Mouse (Mus musculus): ENCODE measurements around the gene Clec4b1.
"Not testable (repeated sequence)": the region's sequence is repeated elsewhere in the genome, so short reads cannot be mapped to it uniquely, and the experiment has no call there.

Gene Clec4b1

DNA sequence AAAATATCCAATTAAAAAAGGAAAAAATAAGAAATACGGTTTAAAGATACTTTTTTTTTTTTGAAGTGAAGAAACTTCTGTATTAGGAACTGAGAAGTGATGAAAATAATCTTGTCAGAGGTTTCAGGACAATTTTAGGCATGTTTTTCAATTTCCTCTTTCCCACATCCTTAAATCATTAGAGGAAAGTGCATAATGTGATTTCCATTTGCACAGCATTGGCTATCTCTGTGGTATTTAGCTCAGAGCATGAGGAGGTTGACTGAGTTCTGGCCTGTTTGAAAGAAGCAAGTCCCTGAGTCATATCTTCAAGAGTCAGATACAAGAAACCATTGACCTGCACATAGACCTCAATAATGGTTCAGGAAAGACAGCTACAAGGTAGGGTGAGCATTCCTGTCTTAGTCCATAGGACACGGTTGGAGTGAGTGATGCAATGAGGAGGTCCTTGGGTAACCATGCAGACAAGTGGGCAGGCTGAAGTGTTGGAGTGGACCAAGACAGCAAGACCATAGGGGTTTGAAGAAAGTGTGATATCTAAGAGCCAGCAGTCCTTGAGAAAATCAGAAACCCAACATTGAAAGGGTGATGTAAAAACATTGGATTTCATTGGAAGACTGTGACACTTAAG lies at the start of gene Clec4b1:
Gene Clec4b1, plus strand, starts transcription at position 221 of the 631 bp plus-strand sequence.
- in situ Hi-C loops (cut with MboI; ENCODE audit: unreplicated experiment in 2 of 2), result no loop called here

- in situ Hi-C loops (cut with MboI; ENCODE audit: unreplicated experiment in 2 of 2), result not testable (repeated sequence)
These were observed 45.1 kb upstream of the Clec4b1 start for GRCm38 (mm10) chr6:123004696-123005095.

DNA sequence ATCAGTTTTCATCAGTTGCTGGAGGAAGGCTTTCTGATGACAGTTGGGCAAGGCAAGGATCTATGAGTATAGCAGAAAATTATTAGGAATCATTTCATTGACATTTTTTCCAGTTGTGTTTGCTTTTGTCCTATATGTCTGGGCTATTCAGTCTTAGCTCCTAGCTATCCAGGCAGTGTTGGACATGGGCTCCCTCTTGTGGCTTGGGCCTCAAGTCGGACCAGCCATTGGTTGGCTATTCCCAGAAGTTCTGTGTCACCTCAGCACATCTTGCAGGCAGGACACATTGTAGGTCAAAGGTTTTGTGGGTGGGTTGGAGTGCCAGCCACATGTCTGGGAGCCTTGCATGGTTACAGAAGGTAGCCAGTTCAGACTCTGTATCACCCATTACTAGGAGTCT lies 44.2 kb upstream of the Clec4b1 start:
- in situ Hi-C loops (cut with MboI; ENCODE audit: unreplicated experiment in 2 of 2), result no loop called here

DNA sequence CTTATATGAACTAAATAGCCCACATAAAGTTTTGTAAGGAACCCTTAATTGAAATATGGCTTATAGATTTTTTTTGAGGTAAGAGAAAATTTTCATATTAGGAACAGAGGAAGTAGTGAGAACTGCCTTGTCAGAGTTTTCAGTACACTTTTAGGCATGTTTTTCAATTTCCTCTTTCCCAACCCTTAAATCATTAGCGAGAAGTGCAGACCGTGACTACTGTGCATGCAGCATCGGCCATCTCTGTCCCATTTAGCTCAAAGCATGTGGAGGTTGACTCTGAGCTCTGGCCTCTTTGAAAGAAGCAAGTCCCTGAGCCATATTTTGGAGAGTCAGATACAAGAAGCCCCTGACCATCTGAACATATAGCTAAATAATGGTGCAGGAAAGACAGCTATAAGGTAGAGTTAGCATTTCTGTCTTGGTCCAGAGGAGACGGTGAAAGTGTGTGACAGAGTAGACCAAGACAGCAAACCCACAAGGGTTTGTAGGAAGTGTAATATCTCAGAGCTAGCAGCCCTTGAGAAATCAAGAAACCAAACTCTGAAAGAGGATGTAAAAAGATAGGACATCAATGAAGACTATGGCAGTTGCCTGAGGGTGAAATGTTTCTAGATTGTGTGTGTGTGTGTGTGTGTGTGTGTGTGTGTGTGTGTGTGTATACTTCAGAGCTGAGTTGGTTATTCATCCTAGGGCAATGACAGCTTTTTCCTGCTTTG lies 45.5 kb downstream of the Clec4b1 start:
- in situ Hi-C loops (cut with MboI; ENCODE audit: unreplicated experiment in 2 of 2), result no loop called here

DNA sequence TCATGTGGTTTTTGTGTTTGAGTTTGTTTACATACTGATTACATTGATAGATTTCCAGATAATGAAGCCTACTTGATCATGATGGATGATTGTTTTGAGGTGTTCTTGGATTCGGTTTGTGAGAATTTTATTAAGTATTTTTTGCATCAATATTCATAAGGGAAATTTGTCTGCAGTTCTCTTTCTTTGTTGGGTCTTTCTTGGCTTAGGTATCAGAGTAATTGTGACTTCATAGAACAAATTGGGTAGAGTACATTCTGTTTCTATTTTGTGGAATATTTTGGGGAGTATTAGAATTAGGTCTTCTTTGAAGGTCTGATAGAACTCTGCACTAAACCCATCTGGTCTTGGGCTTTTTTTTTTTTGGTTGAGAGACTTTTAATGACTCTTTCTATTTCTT lies 56.4 kb downstream of the Clec4b1 start, which contains the start of gene Clec4a2:
Gene Clec4a2, plus strand, starts transcription at position 301 of the 400 bp plus-strand sequence.
- in situ Hi-C loops (cut with MboI; ENCODE audit: unreplicated experiment in 2 of 2), result not testable (repeated sequence)
